Mouse (Mus musculus): ENCODE measurements around the gene Gpr19.

GRCm38 (mm10) chr6:134846308-134846707 lies 52.1 kb downstream of the Gpr19 start:
- no peak for TF ChIP-seq POLR2A (IDR thresholded peaks at IDR 0.05; ENCODE audit: borderline replicate concordance, low read depth, low read length)
- no peak for TF ChIP-seq CTCF (IDR thresholded peaks at IDR 0.05; ENCODE audit: low read depth, low read length)

Data from bone marrow macrophage, adult 2 months (primary cell).